Mouse (Mus musculus): Measurements from ENCODE around the gene Mgarp.
A peak's percentile ranks its signal among the peaks of the same experiment; 100 is the strongest.
"Not testable (repeated sequence)": the region's sequence is repeated elsewhere in the genome, so short reads cannot be mapped to it uniquely, and the experiment has no call there.

The Mgarp gene

GRCm38 (mm10) chr3:51397700-51398299 is 1.3 kb upstream of the Mgarp start:
- DNase-seq (ENCODE audit: low read depth, low spot score) = no peak

- no peak for DNase-seq (ENCODE audit: low read depth, low spot score)
These were observed 935 bp downstream of the Mgarp start for GRCm38 (mm10) chr3:51395461-51396145.

GRCm38 (mm10) chr3:51394881-51395280 is 1.7 kb downstream of the Mgarp start:
- no peak for DNase-seq (ENCODE audit: low read depth, low spot score)

GRCm38 (mm10) chr3:51393651-51394050 is 2.9 kb downstream of the Mgarp start:
- no peak for DNase-seq (ENCODE audit: low read depth, low spot score)

GRCm38 (mm10) chr3:51393018-51393417 is 3.5 kb downstream of the Mgarp start:
- not testable (repeated sequence) for DNase-seq (ENCODE audit: low read depth, low spot score)

GRCm38 (mm10) chr3:51391591-51391990 is 4.9 kb downstream of the Mgarp start:
- no peak for DNase-seq (ENCODE audit: low read depth, low spot score)

- no peak for DNase-seq (ENCODE audit: low read depth, low spot score)
These were observed 5.4 kb downstream of the Mgarp start for GRCm38 (mm10) chr3:51391095-51391494.

- no peak for DNase-seq (ENCODE audit: low read depth, low spot score)
These were observed 7.6 kb downstream of the Mgarp start for GRCm38 (mm10) chr3:51388904-51389303.

- DNase-seq (ENCODE audit: low read depth, low spot score) = no peak
These were observed 8.6 kb downstream of the Mgarp start for GRCm38 (mm10) chr3:51387868-51388381.

- no peak for DNase-seq (ENCODE audit: low read depth, low spot score)
These were observed 9.4 kb downstream of the Mgarp start for GRCm38 (mm10) chr3:51387134-51387451.

GRCm38 (mm10) chr3:51386441-51387133 is 10.0 kb downstream of the Mgarp start:
- no peak for DNase-seq (ENCODE audit: low read depth, low spot score)

GRCm38 (mm10) chr3:51383409-51383808 is 13.1 kb downstream of the Mgarp start:
- DNase-seq (ENCODE audit: low read depth, low spot score) = peak; percentile 72

GRCm38 (mm10) chr3:51380660-51381014 is 15.9 kb downstream of the Mgarp start:
- no peak for DNase-seq (ENCODE audit: low read depth, low spot score)

- DNase-seq (ENCODE audit: low read depth, low spot score) = no peak
These were observed 16.5 kb downstream of the Mgarp start for GRCm38 (mm10) chr3:51379786-51380659.

- DNase-seq (ENCODE audit: low read depth, low spot score) = no peak
These were observed 17.9 kb downstream of the Mgarp start for GRCm38 (mm10) chr3:51378665-51378946.

- no peak for DNase-seq (ENCODE audit: low read depth, low spot score)
These were observed 18.5 kb downstream of the Mgarp start for GRCm38 (mm10) chr3:51377878-51378664.

GRCm38 (mm10) chr3:51375307-51376265 is 21.0 kb downstream of the Mgarp start:
- DNase-seq (ENCODE audit: low read depth, low spot score) = peak; percentile 52

- no peak for DNase-seq (ENCODE audit: low read depth, low spot score)
These were observed 23.0 kb downstream of the Mgarp start for GRCm38 (mm10) chr3:51373544-51373943.

GRCm38 (mm10) chr3:51372883-51373282 is 23.7 kb downstream of the Mgarp start:
- DNase-seq (ENCODE audit: low read depth, low spot score) = no peak

- DNase-seq (ENCODE audit: low read depth, low spot score) = no peak
These were observed 24.7 kb downstream of the Mgarp start for GRCm38 (mm10) chr3:51371826-51372225.

All from retina, postnatal 7 days (tissue).